Mouse (Mus musculus): Measurements from ENCODE around the gene Ctsd. TPM values are rescaled to one million over a fixed set of nuclear protein-coding genes. Genes with fewer than 3 reads are reported as not detected.

The Ctsd gene
- total and polyA plus RNA-seq, 2 experiments from 2014 or later = 338 to 366 TPM

GRCm38 (mm10) chr7:142326714-142327445, 61.0 kb downstream of the Ctsd start:
- 76% methylated on average over 9 of the region's 9 CpGs for WGBS
- no peak for TF ChIP-seq CTCF (IDR thresholded peaks at IDR 0.05; ENCODE audit: low read depth)
- H3K4me2 ChIP-seq (ENCODE audit: low read depth) = no peak overlapping the region
- no peak overlapping the region for H3K27ac ChIP-seq (ENCODE audit: low read depth, low read length)
- H3K27me3 ChIP-seq (ENCODE audit: insufficient read depth, low read length) = no peaks in the 10 kb centered on the region
- H3K9ac ChIP-seq = no peak overlapping the region
- ATAC-seq (no peak), DNase-seq (no peak)
- H3K9me3 ChIP-seq (ENCODE audit: low read length) = no peaks in the 10 kb centered on the region
- no peaks in the 10 kb centered on the region for H3K36me3 ChIP-seq (ENCODE audit: insufficient read depth)
- no peak overlapping the region for H3K4me3 ChIP-seq (ENCODE audit: low read depth, low read length)
- H3K4me1 ChIP-seq (ENCODE audit: insufficient read depth) = no peaks in the 10 kb centered on the region

Other genes starting within 250 kb of the Ctsd start
- not detected in 2 replicates for gene Gm45337, start 243.4 kb downstream of the Ctsd start, total RNA-seq (2014; rRNA removed)
- gene Gm45337, start 243.4 kb downstream of the Ctsd start, polyA plus RNA-seq (2015; fragmentation: Nextera tagmentation; extraction: Ambion mirVana) = not detected in 2 replicates
- not detected in 2 replicates for gene Gm29735, start 230.9 kb downstream of the Ctsd start, total RNA-seq (2014; rRNA removed)
- not detected in 2 replicates for gene Gm29735, start 230.9 kb downstream of the Ctsd start, polyA plus RNA-seq (2015; fragmentation: Nextera tagmentation; extraction: Ambion mirVana)
- gene Gm4553, start 222.3 kb downstream of the Ctsd start, total RNA-seq (2014; rRNA removed) = not detected in 2 replicates
- not detected in 2 replicates for gene Gm4553, start 222.3 kb downstream of the Ctsd start, polyA plus RNA-seq (2015; fragmentation: Nextera tagmentation; extraction: Ambion mirVana)
- 0.08 TPM in 1 of 2 replicates, not detected in the other for gene Krtap5-2, start 212.0 kb downstream of the Ctsd start, total RNA-seq (2014; rRNA removed)
- gene Krtap5-2, start 212.0 kb downstream of the Ctsd start, polyA plus RNA-seq (2015; fragmentation: Nextera tagmentation; extraction: Ambion mirVana) = not detected in 2 replicates
- gene Gm10153, start 197.6 kb downstream of the Ctsd start, total RNA-seq (2014; rRNA removed) = not detected in 2 replicates
- gene Gm10153, start 197.6 kb downstream of the Ctsd start, polyA plus RNA-seq (2015; fragmentation: Nextera tagmentation; extraction: Ambion mirVana) = not detected in 2 replicates
- gene Krtap5-3, start 186.7 kb downstream of the Ctsd start, total RNA-seq (2014; rRNA removed) = not detected in 2 replicates
- not detected in 2 replicates for gene Krtap5-3, start 186.7 kb downstream of the Ctsd start, polyA plus RNA-seq (2015; fragmentation: Nextera tagmentation; extraction: Ambion mirVana)
- gene Gm7579, start 176.2 kb downstream of the Ctsd start, total RNA-seq (2014; rRNA removed) = not detected in 2 replicates
- not detected in 2 replicates for gene Gm7579, start 176.2 kb downstream of the Ctsd start, polyA plus RNA-seq (2015; fragmentation: Nextera tagmentation; extraction: Ambion mirVana)
- not detected in 2 replicates for gene Krtap5-5, start 158.1 kb downstream of the Ctsd start, total RNA-seq (2014; rRNA removed)
- gene Krtap5-5, start 158.1 kb downstream of the Ctsd start, polyA plus RNA-seq (2015; fragmentation: Nextera tagmentation; extraction: Ambion mirVana) = not detected in 2 replicates
- gene Gm40460, start 147.0 kb downstream of the Ctsd start, total RNA-seq (2014; rRNA removed) = not detected in 2 replicates
- not detected in 2 replicates for gene Gm40460, start 147.0 kb downstream of the Ctsd start, polyA plus RNA-seq (2015; fragmentation: Nextera tagmentation; extraction: Ambion mirVana)
- not detected in 2 replicates for gene Gm2431, start 129.7 kb downstream of the Ctsd start, total RNA-seq (2014; rRNA removed)
- gene Gm2431, start 129.7 kb downstream of the Ctsd start, polyA plus RNA-seq (2015; fragmentation: Nextera tagmentation; extraction: Ambion mirVana) = not detected in 2 replicates
- gene Gm4559, start 113.7 kb downstream of the Ctsd start, total RNA-seq (2014; rRNA removed) = not detected in 2 replicates
- gene Gm4559, start 113.7 kb downstream of the Ctsd start, polyA plus RNA-seq (2015; fragmentation: Nextera tagmentation; extraction: Ambion mirVana) = not detected in 2 replicates
- gene Krtap5-1, start 90.9 kb downstream of the Ctsd start, total RNA-seq (2014; rRNA removed) = not detected in 2 replicates
- gene Krtap5-1, start 90.9 kb downstream of the Ctsd start, polyA plus RNA-seq (2015; fragmentation: Nextera tagmentation; extraction: Ambion mirVana) = not detected in 2 replicates
- gene Krtap5-4, start 84.5 kb downstream of the Ctsd start, total RNA-seq (2014; rRNA removed) = not detected in 2 replicates
- gene Krtap5-4, start 84.5 kb downstream of the Ctsd start, polyA plus RNA-seq (2015; fragmentation: Nextera tagmentation; extraction: Ambion mirVana) = not detected in 2 replicates
- gene Ifitm10, start 14.3 kb downstream of the Ctsd start, total RNA-seq (2014; rRNA removed) = 5.6 and 6.6 TPM in 2 replicates
- 10.2 and 13.0 TPM in 2 replicates for gene Ifitm10, start 14.3 kb downstream of the Ctsd start, polyA plus RNA-seq (2015; fragmentation: Nextera tagmentation; extraction: Ambion mirVana)
- 21.2 and 45.2 TPM in 2 replicates for gene Gm49369, start 5.4 kb downstream of the Ctsd start, total RNA-seq (2014; rRNA removed)
- gene Gm49369, start 5.4 kb downstream of the Ctsd start, polyA plus RNA-seq (2015; fragmentation: Nextera tagmentation; extraction: Ambion mirVana) = 0.60 TPM in 1 of 2 replicates, not detected in the other
- gene Syt8, start 46.8 kb upstream of the Ctsd start, total RNA-seq (2014; rRNA removed) = not detected in 2 replicates
- gene Syt8, start 46.8 kb upstream of the Ctsd start, polyA plus RNA-seq (2015; fragmentation: Nextera tagmentation; extraction: Ambion mirVana) = not detected in 2 replicates
- gene Tnni2, start 53.8 kb upstream of the Ctsd start, total RNA-seq (2014; rRNA removed) = 0.33 and 2.8 TPM in 2 replicates
- 0.21 and 1.5 TPM in 2 replicates for gene Tnni2, start 53.8 kb upstream of the Ctsd start, polyA plus RNA-seq (2015; fragmentation: Nextera tagmentation; extraction: Ambion mirVana)
- 5.7 and 7.9 TPM in 2 replicates for gene Lsp1, start 72.8 kb upstream of the Ctsd start, total RNA-seq (2014; rRNA removed)
- 5.5 and 6.4 TPM in 2 replicates for gene Lsp1, start 72.8 kb upstream of the Ctsd start, polyA plus RNA-seq (2015; fragmentation: Nextera tagmentation; extraction: Ambion mirVana)
- gene Tnnt3, start 110.8 kb upstream of the Ctsd start, total RNA-seq (2014; rRNA removed) = 1.2 and 1.6 TPM in 2 replicates
- gene Tnnt3, start 110.8 kb upstream of the Ctsd start, polyA plus RNA-seq (2015; fragmentation: Nextera tagmentation; extraction: Ambion mirVana) = 1.2 and 1.4 TPM in 2 replicates
- 44.8 and 73.5 TPM in 2 replicates for gene Mrpl23, start 144.6 kb upstream of the Ctsd start, total RNA-seq (2014; rRNA removed)
- gene Mrpl23, start 144.6 kb upstream of the Ctsd start, polyA plus RNA-seq (2015; fragmentation: Nextera tagmentation; extraction: Ambion mirVana) = 25.5 and 27.9 TPM in 2 replicates